Mouse (Mus musculus) midbrain, embryonic 11.5 days (tissue): ENCODE data around the gene Timm8a2. TPM values are rescaled to one million over a fixed set of nuclear protein-coding genes. Genes with fewer than 3 reads are reported as not detected.

Source experiments
- ATAC-seq: fragments of 200-750 bp; cut with Nextera tagmentation; 2 replicates; pipeline ENCODE4 v1.8.0; 2017; ENCODE audit warnings: moderate TSS enrichment, moderate library complexity; ENCODE audit not compliant: low FRiP score
- DNase-seq: peaks from one replicate; pipeline ENCODE4 v3.0.0; 2015; ENCODE audit warnings: low spot score; ENCODE audit errors: missing footprints
- H3K27ac ChIP-seq: fragments of 300-500 bp; sonication (generic); 2 replicates; pipeline ENCODE4 v1.5.1; 2014; ENCODE audit warnings: low read depth, low read length
- H3K27me3 ChIP-seq: fragments of 300-500 bp; sonication (generic); 2 replicates; pipeline ENCODE4 v1.6.1; 2014; ENCODE audit warnings: mild to moderate bottlenecking, low read length, moderate library complexity, mixed read lengths; ENCODE audit not compliant: control insufficient read depth, insufficient read depth
- H3K36me3 ChIP-seq: fragments of 300-500 bp; sonication (generic); 2 replicates; pipeline ENCODE4 v1.6.1; 2014; ENCODE audit warnings: mild to moderate bottlenecking, low read length, moderate library complexity, mixed read lengths; ENCODE audit not compliant: control insufficient read depth, insufficient read depth
- H3K4me1 ChIP-seq: fragments of 300-500 bp; sonication (generic); 2 replicates; pipeline ENCODE4 v1.6.1; 2014; ENCODE audit warnings: low read length; ENCODE audit not compliant: control insufficient read depth, insufficient read depth
- H3K4me2 ChIP-seq: fragments of 300-500 bp; sonication (generic); 2 replicates; pipeline ENCODE4 v1.6.1; 2014; ENCODE audit warnings: mild to moderate bottlenecking, moderate library complexity
- H3K4me3 ChIP-seq: fragments of 300-500 bp; sonication (generic); 2 replicates; pipeline ENCODE4 v1.5.1; 2014; ENCODE audit warnings: low read depth, low read length
- H3K9ac ChIP-seq: fragments of 300-500 bp; sonication (generic); 2 replicates; pipeline ENCODE4 v1.6.1; 2014; ENCODE audit warnings: low read length
- H3K9me3 ChIP-seq: fragments of 300-500 bp; sonication (generic); 2 replicates; pipeline ENCODE4 v1.6.1; 2016; ENCODE audit warnings: low read length; ENCODE audit not compliant: control insufficient read depth
- WGBS: fragments of 180-500 bp; shearing (Covaris S2); extraction: QIAGEN DNeasy Blood & Tissue Kit; methylation state at CpG from one replicate; pipeline ENCODE4 v1.1.7; 2014; 5-methylcytosine and 5-hydroxymethylcytosine counted together
- polyA plus RNA-seq: library from polyadenylated mRNA; unstranded; fragments of >200 nt; fragmentation: Nextera tagmentation; extraction: Ambion mirVana; gene quantifications from 2 replicates; pipeline ENCODE4 v1.2.1, GENCODE M21; 2014

Timm8a2 gene
- polyA plus RNA-seq, 1 experiment from 2014 or later = not detected

DNA sequence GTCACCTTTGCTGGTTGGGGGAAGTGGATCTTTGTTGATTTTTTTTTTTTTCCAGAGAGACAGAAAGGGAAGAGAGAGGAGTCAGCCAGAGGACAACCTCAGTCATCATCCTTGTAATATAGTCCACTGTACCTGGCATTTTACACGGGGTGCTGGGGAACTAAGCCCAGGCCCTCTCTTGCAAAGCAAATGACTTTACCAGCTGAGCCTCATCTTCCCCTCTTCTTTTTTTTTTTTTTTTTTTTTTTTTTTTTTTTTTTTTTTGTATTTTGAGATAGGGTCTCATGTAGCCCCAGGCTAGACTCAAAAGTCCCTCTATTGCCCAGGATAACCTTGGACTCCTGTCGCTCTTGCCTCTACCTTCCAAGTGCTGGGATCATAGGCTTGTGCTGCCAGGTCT is 15.1 kb upstream of the Timm8a2 start:
- ATAC-seq (no peak), DNase-seq (no peak)
- Histone ChIP-seq H3K36me3 (no peaks in the 10 kb centered on the region), H3K4me3 (no peak overlapping the region), H3K27ac (no peak overlapping the region), H3K4me2 (no peak overlapping the region), H3K9ac (no peak overlapping the region), H3K9me3 (no peaks in the 10 kb centered on the region), H3K4me1 (no peaks in the 10 kb centered on the region), H3K27me3 (no peaks in the 10 kb centered on the region)
- WGBS = 93% methylated on average over 2 of the region's 2 CpGs

DNA sequence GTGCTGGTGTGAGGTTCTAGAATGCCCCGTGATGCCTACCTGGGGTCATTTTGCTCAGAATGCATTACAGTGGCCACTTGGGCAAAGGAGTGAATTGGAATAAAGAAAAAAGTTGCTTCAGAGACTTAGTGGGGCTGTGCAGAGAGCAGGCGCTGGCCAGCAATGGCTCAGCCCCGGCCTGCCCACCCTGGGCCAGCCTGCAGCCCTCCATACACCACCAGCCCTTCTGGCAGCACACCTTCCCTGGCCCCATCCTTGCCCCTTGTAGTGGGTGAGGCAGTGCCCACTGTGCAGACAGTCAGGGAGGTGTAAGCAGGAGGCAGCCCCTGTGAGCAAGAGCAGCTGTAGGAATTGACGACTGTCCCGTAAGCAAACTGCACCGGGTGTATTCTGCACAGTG is 13.9 kb upstream of the Timm8a2 start:
- H3K9me3 ChIP-seq = no peaks in the 10 kb centered on the region
- H3K4me3 ChIP-seq = no peak overlapping the region
- 94% methylated on average over 6 of the region's 6 CpGs for WGBS
- H3K36me3 ChIP-seq = no peaks in the 10 kb centered on the region
- H3K9ac ChIP-seq = no peak overlapping the region
- no peak overlapping the region for H3K27ac ChIP-seq
- no peaks in the 10 kb centered on the region for H3K4me1 ChIP-seq
- no peaks in the 10 kb centered on the region for H3K27me3 ChIP-seq
- ATAC-seq = no peak
- H3K4me2 ChIP-seq = no peak overlapping the region
- no peak for DNase-seq

DNA sequence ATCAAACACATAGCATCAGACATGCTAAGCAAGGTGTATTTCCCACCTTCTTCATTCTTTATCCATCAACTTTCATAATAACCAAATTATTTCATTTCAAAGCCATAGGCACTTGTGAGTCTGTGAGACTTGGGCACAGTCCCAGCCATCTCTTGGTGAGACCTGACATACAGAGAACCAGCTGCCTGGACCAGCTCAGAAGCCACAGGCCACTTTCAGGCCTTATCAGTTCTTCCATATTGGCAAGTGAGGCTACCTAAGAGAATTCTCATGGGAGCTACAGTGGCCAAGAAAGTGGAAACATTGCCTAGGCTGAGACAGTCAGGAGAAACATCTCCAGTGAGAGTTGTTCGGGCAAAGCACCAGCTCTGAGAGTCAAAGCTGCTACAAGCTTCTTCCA is 11.4 kb upstream of the Timm8a2 start:
- Histone ChIP-seq H3K27ac (no peak overlapping the region), H3K4me1 (no peaks in the 10 kb centered on the region), H3K4me2 (no peak overlapping the region), H3K4me3 (no peak overlapping the region), H3K36me3 (no peaks in the 10 kb centered on the region), H3K9me3 (no peaks in the 10 kb centered on the region), H3K9ac (no peak overlapping the region), H3K27me3 (no peaks in the 10 kb centered on the region)
- 100% methylated on average over 1 of the region's 1 CpGs for WGBS
- ATAC-seq (no peak), DNase-seq (no peak)

DNA sequence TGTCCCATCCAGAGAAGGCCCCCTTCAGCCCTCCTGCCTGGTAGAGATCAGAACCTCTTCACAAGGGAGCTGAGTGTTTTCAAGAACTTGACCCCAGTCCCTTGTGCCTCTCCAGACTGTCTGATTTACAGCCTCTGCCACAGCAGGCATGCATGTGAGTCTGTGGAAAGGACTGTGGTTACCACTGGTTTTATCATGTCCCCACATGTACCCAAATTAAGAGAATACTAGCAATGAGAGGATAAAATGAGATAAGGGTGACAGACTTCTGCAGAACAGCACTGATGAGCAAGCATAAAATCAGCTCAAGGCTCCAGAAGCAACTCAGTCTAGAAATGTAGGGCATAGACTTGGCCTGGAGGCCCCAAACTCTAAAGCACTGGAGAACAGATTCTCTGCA is 10.5 kb upstream of the Timm8a2 start:
- H3K4me1 ChIP-seq = no peaks in the 10 kb centered on the region
- no peak overlapping the region for H3K9ac ChIP-seq
- ATAC-seq (no peak), DNase-seq (no peak)
- no peaks in the 10 kb centered on the region for H3K9me3 ChIP-seq
- no peak overlapping the region for H3K4me3 ChIP-seq
- no peak overlapping the region for H3K4me2 ChIP-seq
- no peaks in the 10 kb centered on the region for H3K36me3 ChIP-seq
- no peak overlapping the region for H3K27ac ChIP-seq
- H3K27me3 ChIP-seq = no peaks in the 10 kb centered on the region

DNA sequence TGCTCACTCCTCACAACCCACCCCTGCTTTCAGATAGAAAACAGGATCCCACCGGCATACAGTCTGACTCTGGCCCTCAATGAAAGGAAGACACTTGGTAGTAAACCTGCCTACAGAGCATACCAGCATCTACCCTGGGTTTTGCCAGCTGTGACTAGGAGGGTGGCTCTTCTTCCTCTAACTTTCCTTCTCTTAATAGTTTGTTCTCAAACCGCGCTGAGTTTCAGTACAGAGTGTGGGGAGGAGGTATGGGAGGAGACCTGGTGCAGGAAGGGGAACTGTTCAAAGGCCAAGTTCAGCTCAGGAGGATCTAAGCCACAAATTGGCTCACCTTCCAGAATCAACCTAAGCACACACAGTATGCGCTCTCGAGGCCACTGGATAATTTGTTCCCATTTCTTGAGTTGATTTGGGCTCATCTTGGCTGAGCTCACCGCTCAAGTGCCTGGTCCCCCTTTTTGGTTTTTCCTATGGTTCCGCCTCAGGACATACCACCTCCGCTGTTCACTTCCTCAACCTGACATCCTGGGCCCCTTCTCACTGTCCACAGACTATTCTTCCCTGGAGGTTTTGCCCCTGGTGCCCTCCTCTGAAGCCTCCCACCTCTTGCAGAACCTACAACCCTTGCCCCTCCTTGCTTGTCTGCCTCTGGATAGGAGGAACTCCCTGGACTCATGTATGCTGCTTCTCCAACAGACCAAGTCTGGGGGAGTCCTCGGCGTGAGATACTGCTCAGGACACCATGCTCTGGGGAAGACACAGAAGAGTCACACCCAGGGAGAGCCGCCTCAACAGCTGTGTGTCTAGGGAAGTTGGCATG is 5.3 kb upstream of the Timm8a2 start:
- no peak overlapping the region for H3K4me2 ChIP-seq
- H3K9ac ChIP-seq = no peak overlapping the region
- no peaks in the 10 kb centered on the region for H3K36me3 ChIP-seq
- DNase-seq (no peak), ATAC-seq (no peak)
- H3K27ac ChIP-seq = no peak overlapping the region
- WGBS = 95% methylated on average over 11 of the region's 11 CpGs
- no peaks in the 10 kb centered on the region for H3K9me3 ChIP-seq
- no peaks in the 10 kb centered on the region for H3K27me3 ChIP-seq
- no peaks in the 10 kb centered on the region for H3K4me1 ChIP-seq
- H3K4me3 ChIP-seq = no peak overlapping the region

DNA sequence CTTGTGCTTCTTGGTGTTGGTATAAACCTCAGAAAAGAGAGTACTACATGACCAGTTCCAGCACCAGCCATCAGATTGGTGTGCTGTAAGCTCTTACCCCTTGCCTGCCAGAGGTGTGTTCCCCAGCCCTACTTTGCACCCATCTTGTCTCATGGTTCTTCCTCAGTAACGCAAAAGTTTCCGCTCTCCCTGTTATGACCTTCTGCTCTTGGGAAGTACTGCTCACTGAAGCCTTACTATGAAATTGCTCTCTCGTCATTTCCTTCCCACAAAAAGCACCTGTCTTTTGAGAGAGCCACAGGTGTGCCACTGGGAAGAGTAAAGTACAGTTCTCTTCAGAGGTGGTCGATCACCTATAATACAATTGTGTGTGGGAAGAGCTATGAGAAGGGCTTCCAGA is 4.6 kb upstream of the Timm8a2 start:
- H3K36me3 ChIP-seq = no peaks in the 10 kb centered on the region
- H3K27ac ChIP-seq = no peak overlapping the region
- H3K9ac ChIP-seq = no peak overlapping the region
- H3K9me3 ChIP-seq = no peaks in the 10 kb centered on the region
- 89% methylated on average over 4 of the region's 4 CpGs for WGBS
- ATAC-seq (no peak), DNase-seq (no peak)
- H3K4me2 ChIP-seq = no peak overlapping the region
- no peaks in the 10 kb centered on the region for H3K27me3 ChIP-seq
- no peaks in the 10 kb centered on the region for H3K4me1 ChIP-seq
- H3K4me3 ChIP-seq = no peak overlapping the region

DNA sequence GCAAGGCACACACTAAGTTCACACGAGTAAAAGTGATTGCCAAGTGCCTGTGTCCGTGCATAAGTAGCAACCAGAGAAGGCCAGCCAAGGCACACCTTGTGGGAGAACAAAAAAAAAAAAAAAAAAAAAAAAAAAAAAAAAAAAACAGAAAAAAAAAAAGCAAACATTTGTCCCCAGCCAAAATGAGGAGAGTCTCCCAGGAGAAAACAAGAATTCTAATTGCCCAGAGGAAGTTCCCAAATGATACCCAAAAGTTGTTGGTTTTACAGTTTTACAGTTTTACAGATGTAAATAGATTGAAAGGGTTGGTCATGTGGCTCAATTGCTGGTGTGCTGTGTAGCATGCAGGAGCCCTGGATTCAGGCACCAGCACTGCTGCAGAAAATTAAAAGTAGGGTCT is 2.4 kb upstream of the Timm8a2 start:
- no peaks in the 10 kb centered on the region for H3K27me3 ChIP-seq
- H3K9me3 ChIP-seq = no peaks in the 10 kb centered on the region
- H3K4me1 ChIP-seq = no peaks in the 10 kb centered on the region
- no peak overlapping the region for H3K9ac ChIP-seq
- H3K4me3 ChIP-seq = no peak overlapping the region
- ATAC-seq (no peak), DNase-seq (no peak)
- H3K27ac ChIP-seq = no peak overlapping the region
- WGBS = 85% methylated on average over 2 of the region's 2 CpGs
- no peaks in the 10 kb centered on the region for H3K36me3 ChIP-seq
- H3K4me2 ChIP-seq = no peak overlapping the region

DNA sequence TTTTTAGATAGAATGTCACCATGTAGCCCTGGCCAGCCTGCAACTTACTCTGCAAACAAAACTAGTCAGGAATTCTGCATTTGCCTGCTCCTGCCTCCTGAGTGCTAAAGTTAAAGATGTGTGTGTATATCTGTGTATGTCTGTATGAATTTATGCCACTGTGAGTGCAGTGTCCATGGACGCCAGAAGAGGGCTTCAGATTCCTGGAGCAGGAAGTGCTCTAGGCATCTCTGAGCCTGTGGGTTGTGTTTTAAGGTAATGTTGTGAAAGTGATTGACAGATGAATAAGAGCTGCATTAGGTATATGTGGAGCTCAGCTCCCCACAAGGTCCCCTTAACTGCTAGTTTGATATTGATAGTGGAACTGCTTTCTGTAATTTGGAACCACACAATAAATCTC is 707 bp downstream of the Timm8a2 start:
- H3K27me3 ChIP-seq = no peaks in the 10 kb centered on the region
- no peaks in the 10 kb centered on the region for H3K9me3 ChIP-seq
- H3K27ac ChIP-seq = no peak overlapping the region
- no peak overlapping the region for H3K4me3 ChIP-seq
- ATAC-seq (no peak), DNase-seq (no peak)
- H3K4me1 ChIP-seq = no peaks in the 10 kb centered on the region
- H3K4me2 ChIP-seq = no peak overlapping the region
- H3K36me3 ChIP-seq = no peaks in the 10 kb centered on the region
- WGBS = 95% methylated on average over 1 of the region's 1 CpGs
- no peak overlapping the region for H3K9ac ChIP-seq

DNA sequence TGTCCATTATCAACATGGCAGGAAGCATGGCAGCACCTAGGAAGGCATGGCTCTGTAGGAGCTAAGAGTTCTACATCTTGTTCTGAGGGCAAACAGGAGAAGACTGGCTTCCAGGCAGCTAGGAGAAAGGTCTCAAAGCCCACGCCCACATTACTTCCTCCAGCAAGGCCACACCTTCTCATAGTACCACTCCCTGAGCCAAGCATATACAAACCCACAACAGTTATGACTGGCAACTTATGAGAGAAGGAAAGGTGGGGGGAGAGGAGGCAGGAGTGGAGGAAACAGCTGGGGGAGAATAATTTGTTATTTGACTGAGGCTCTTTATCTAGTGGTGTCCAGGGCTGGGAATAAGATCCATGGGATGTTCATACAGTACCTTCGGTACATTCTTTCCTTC is 1.4 kb downstream of the Timm8a2 start:
- no peak overlapping the region for H3K27ac ChIP-seq
- H3K9me3 ChIP-seq = no peaks in the 10 kb centered on the region
- H3K27me3 ChIP-seq = no peaks in the 10 kb centered on the region
- H3K36me3 ChIP-seq = no peaks in the 10 kb centered on the region
- no peak for ATAC-seq
- no peak overlapping the region for H3K4me2 ChIP-seq
- no peak for DNase-seq
- no peak overlapping the region for H3K9ac ChIP-seq
- H3K4me1 ChIP-seq = no peaks in the 10 kb centered on the region
- no peak overlapping the region for H3K4me3 ChIP-seq
- 95% methylated on average over 2 of the region's 2 CpGs for WGBS
